In genomic region chr3:82007002-82007401, GRCm38 (mm10) we compare ENCODE assay signal across 38 mouse cellular contexts. TPM values are rescaled to one million over a fixed set of nuclear protein-coding genes. Genes with fewer than 3 reads are reported as not detected.
"Had no signal": no experiment of that assay in that cellular context is flagged by ENCODE, and none has a peak within 500 bp of the region (broad histone marks: within the 10 kb centered on the region; RNA-seq: fewer than 3 reads in every experiment).

No protein-coding gene starts in this region.

- H3K9me3 ChIP-seq: embryonic facial prominence, embryonic 10.5 days; embryonic facial prominence, embryonic 12.5 days; embryonic facial prominence, embryonic 13.5 days; embryonic facial prominence, embryonic 15.5 days; forebrain, embryonic 10.5 days; forebrain, embryonic 12.5 days; forebrain, embryonic 13.5 days; forebrain, embryonic 15.5 days had no signal

- ATAC-seq: forebrain, embryonic 13.5 days; forebrain, embryonic 14.5 days; forebrain, embryonic 15.5 days; forebrain, embryonic 16.5 days had no signal

- H3K9ac ChIP-seq: embryonic facial prominence, embryonic 12.5 days; embryonic facial prominence, embryonic 13.5 days; embryonic facial prominence, embryonic 15.5 days; forebrain, embryonic 12.5 days; forebrain, embryonic 13.5 days; forebrain, embryonic 15.5 days had no signal

- H3K4me3 ChIP-seq: embryonic facial prominence, embryonic 10.5 days; embryonic facial prominence, embryonic 12.5 days; embryonic facial prominence, embryonic 13.5 days; embryonic facial prominence, embryonic 15.5 days; erythroblast, embryonic 14.5 days; forebrain, embryonic 10.5 days; forebrain, embryonic 12.5 days; forebrain, embryonic 13.5 days; forebrain, embryonic 15.5 days; gastrocnemius, adult 2 months; heart, adult 2 months had no signal

- H3K4me2 ChIP-seq: embryonic facial prominence, embryonic 12.5 days; embryonic facial prominence, embryonic 13.5 days; embryonic facial prominence, embryonic 15.5 days; forebrain, embryonic 12.5 days; forebrain, embryonic 13.5 days; forebrain, embryonic 15.5 days had no signal

- H3K36me3 ChIP-seq: embryonic facial prominence, embryonic 10.5 days; embryonic facial prominence, embryonic 12.5 days; embryonic facial prominence, embryonic 13.5 days; embryonic facial prominence, embryonic 15.5 days; forebrain, embryonic 10.5 days; forebrain, embryonic 12.5 days; forebrain, embryonic 15.5 days had no signal

- DNase-seq: cerebellum, adult 2 months; cerebellum, adult 8-10 months; cerebellum, adult 9-10 months; cerebellum, adult 9-11 months; cerebellum, postnatal 10 days; cerebellum, postnatal 14 days; cerebellum, postnatal 25 days; cerebellum, postnatal 36 days; embryo, embryonic 11 days; gastrocnemius, adult 2 months; gastrocnemius, postnatal 10 days; gastrocnemius, postnatal 14 days; gastrocnemius, postnatal 25 days; gastrocnemius, postnatal 36 days; heart, adult 11 months; heart, adult 18-20 months; heart, adult 2 months had no signal

- H3K27ac ChIP-seq: embryonic facial prominence, embryonic 10.5 days; embryonic facial prominence, embryonic 12.5 days; embryonic facial prominence, embryonic 13.5 days; embryonic facial prominence, embryonic 15.5 days; forebrain, embryonic 10.5 days; forebrain, embryonic 12.5 days; forebrain, embryonic 13.5 days; forebrain, embryonic 15.5 days; gastrocnemius, adult 2 months; heart, adult 2 months had no signal

- H3K27me3 ChIP-seq: embryonic facial prominence, embryonic 12.5 days; embryonic facial prominence, embryonic 13.5 days; embryonic facial prominence, embryonic 15.5 days; forebrain, embryonic 12.5 days; forebrain, embryonic 13.5 days; forebrain, embryonic 15.5 days had no signal

- H3K4me1 ChIP-seq: embryonic facial prominence, embryonic 10.5 days; embryonic facial prominence, embryonic 12.5 days; embryonic facial prominence, embryonic 13.5 days; embryonic facial prominence, embryonic 15.5 days; forebrain, embryonic 10.5 days; forebrain, embryonic 12.5 days; forebrain, embryonic 13.5 days; forebrain, embryonic 15.5 days had no signal

RNA-seq across cellular contexts. Expression of gene Asic5, which starts 24.9 kb away (rescaled TPM):
- total RNA-seq: common myeloid progenitor, adult 5-6 weeks; gastrocnemius, adult 18-20 months; gastrocnemius, adult 2 months; gastrocnemius, adult 8-10 months; gastrocnemius, postnatal 10 days; gastrocnemius, postnatal 14 days; gastrocnemius, postnatal 25 days; gastrocnemius, postnatal 36 days; gastrocnemius, postnatal 4 days; granulocyte monocyte progenitor cell, adult 5-6 weeks; heart, adult 18-20 months; heart, adult 2 months had no signal
- polyA plus RNA-seq: cerebellum, adult 2 months; cortical plate, adult 2 months; embryonic facial prominence, embryonic 10.5 days; embryonic facial prominence, embryonic 11.5 days; embryonic facial prominence, embryonic 12.5 days; embryonic facial prominence, embryonic 13.5 days; embryonic facial prominence, embryonic 14.5 days; embryonic facial prominence, embryonic 15.5 days; erythroblast, embryonic 14.5 days; forebrain, embryonic 10.5 days; forebrain, embryonic 11.5 days; forebrain, embryonic 12.5 days; forebrain, embryonic 13.5 days; forebrain, embryonic 14.5 days; forebrain, embryonic 15.5 days; forebrain, embryonic 16.5 days; frontal cortex, adult 2 months; heart, adult 2 months had no signal

RNA-seq across cellular contexts. Expression of gene Tdo2, which starts 31.0 kb away (rescaled TPM):
- total RNA-seq: common myeloid progenitor, adult 5-6 weeks; gastrocnemius, adult 2 months; gastrocnemius, postnatal 10 days; gastrocnemius, postnatal 14 days; gastrocnemius, postnatal 25 days; gastrocnemius, postnatal 36 days; granulocyte monocyte progenitor cell, adult 5-6 weeks; heart, adult 18-20 months; heart, adult 2 months had no signal
- polyA plus RNA-seq: embryonic facial prominence, embryonic 13.5 days; embryonic facial prominence, embryonic 14.5 days; erythroblast, embryonic 14.5 days; forebrain, embryonic 11.5 days; heart, adult 2 months had no signal
